Mouse (Mus musculus): ENCODE results near the gene Dnhd1.
"Not testable (repeated sequence)": the region's sequence is repeated elsewhere in the genome, so short reads cannot be mapped to it uniquely, and the experiment has no call there.

The Dnhd1 gene

DNA sequence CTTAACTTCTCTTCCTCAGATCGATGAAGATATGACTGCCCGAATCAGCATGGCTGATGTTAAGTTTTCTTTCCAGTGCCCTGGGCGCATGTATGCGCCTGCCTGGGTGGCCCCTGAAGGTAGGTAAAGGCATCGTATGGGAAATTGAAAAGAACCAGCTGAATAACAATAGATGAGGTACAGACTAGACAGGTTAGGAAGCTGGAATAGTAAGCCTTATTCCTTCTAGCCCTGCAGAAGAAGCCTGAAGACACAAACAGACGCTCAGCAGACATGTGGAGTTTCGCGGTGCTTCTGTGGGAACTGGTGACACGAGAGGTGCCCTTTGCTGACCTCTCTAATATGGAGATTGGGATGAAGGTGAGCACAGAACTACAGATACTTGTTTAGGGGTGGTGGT lies 91.4 kb downstream of the Dnhd1 start:
- DNase-seq: no peak

DNA sequence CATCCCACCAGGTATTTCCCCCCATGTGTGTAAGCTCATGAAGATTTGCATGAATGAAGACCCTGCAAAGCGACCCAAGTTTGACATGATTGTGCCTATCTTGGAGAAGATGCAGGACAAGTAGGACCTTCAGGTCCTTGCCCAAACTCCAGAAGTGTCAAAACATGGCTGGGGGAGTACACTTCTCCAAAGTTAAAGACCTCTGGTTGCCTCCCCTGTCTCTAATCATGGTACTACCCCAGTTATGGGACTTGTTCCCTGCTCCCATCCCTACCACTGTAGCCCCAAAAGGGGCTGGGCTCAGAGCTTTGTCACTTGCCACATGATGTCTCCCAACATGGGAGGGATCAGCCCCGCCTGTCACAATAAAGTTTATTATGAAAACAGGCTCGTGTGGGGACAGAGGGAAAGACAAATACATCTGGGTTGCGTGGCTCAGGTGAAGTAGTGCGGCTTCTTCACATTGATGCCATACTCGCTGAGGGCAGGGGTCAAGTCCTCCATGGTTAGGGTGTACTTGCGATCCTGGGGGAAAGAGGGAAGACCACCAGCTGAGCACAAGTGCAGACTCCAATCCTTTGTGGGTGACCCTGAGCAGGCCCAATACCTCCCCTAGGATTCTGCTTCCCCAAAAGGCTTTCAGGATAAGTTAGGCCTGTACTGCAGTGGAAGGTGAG lies 92.0 kb downstream of the Dnhd1 start:
- not testable (repeated sequence) for DNase-seq

DNA sequence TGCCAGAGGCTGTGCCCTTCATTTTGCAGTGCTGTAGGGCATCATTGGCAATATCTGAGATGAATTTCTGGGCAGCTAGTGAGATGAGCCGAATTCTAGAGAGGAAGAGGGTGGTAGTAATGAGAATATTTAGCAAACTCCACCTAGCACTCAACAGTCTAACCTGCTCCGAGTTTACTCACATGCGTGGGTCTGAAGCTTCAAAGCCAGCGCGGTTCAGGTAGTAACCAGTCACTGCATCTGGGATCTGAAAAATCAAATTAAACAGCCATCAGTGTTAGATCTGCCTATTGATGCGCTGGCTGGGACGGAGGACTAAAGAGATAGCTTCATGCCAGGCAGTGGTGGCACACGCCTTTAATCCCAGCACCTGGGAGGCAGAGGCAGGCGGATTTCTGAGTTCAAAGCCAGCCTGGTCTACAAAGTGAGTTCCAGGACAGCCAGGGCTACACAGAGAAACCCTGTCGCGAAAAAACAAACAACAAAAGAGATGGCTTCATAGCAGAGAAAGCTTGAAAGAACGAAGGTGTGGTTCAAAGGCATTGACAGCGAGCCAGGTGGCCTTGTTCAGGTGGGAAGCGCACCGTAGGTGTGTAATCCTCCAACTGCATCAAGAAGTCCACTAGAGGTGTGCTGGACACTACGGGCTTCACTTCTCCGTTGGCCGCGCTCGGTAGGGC lies 92.8 kb downstream of the Dnhd1 start:
- DNase-seq: not testable (repeated sequence)

DNA sequence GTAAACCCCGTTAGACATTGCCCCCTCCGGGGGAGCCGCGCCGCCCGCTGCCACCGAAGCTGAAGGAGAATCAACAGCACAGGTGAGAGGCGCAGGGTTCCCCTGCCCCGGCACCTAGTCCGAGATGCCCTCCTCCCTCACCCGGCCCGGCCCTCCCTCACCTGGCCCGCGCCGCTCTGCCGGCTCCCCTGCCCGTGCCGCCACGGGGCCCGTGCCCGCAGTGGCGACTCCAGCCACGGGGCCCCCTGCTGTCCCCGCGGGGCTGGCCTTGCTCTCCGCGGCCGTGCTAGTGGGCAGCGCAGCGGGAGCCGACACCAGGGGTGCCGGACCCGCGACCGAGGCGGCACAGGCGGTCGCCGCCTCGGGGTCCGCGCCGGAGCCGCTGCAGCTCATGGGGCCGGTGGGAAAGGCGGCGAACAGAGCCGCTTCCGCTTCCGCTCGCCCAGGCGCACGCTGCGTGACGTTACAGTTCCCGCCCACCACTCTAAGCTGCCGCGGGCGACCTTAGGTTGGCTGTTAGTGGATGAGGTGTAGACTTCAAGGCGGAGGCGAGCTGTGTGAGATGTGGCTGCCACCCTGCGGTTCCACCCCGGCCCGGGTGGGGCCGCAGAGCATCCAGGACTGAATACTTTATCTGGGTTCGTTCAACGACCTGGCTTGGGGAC lies 93.4 kb downstream of the Dnhd1 start, which contains the start of gene Taf10:
Taf10 (minus strand) TSS at position 436 of the 665 bp plus-strand sequence.
- DNase-seq: peak; percentile 90 to 91

DNA sequence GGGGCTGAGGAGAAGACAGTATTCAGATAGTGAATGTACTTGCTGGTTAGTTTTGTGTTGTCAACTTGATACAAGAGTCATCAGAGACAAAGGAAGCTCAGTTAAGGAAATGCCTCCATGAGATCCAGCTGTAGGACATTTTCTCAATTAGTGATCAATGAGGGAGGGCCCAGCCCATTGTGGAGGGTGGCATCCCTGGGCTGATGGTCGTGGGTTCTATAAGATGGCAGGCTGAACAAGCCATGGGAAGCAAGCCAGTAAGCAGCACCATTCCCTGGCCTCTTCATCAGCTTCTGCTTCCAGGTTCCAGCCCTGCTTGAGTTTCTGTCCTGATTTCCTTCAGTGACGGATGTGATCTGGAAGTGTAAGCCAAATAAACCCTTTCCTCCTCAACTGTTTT lies 97.1 kb downstream of the Dnhd1 start:
- DNase-seq: no peak

DNA sequence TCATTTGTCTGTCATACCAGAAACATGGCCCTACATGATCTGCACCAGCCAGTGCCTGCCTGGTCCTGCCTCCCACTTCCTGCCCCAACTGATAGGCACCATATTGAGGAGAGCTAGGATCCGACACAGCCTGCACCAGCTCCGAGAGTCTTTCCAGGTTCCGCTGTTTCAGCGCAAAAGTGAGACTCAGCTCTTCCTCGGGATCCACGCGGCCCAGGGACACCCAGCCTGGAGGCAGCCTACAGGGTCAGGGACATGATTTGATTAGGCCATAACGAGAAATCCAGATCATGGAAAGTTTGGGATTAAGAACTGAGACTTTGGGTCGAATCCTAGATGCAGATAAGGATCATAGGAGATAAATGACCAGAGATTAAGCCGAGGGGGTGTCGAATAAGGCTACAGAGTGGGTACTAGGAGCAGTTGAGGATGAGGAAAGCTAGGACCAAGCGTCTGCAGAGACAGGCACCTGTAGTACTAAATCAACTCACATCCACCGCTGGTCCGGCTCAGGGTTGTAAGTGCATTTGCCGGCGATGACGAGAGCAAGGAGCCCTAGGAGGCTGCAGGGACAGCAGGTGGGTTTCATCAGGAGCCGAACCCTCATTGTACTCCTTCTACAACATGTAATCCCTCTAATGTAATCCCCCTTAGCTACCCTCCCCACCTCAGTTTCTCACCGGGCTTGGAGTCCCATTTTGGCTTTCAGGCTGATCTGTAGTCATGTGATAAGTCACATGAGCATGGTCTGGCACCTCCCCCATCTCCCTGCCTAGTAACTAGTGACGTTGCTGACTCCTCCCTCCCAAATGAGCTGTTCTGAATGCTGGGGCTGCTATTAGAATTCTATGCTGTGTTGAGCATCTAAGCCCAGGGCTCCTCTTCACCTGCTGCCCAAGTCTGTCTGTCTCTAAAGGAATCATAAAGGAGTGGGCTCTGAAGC lies 101.1 kb downstream of the Dnhd1 start, which contains the start of gene Tpp1:
Tpp1 (minus strand) TSS at position 745 of the 943 bp plus-strand sequence.
- DNase-seq: peak; percentile 93 to 96

DNA sequence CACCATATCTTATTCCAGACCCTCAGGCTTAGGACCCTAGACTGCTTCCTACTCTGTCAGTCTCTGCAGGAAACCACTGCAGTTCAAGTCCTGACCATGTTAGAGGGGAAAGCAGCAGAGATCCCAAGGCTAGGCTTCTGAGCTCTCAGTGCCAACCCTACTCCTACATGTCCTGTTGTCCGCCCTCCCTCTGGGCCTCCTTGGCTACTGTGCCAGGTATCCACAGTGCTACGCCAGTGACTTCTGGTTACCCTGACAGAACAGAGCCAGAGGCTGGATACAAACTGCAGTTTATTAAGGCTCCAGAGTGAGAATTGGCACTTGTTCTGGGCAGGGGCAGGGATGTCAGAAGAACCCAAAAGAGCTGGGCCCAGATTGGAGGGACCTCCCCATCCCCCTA lies 102.1 kb downstream of the Dnhd1 start:
- no peak for DNase-seq

DNA sequence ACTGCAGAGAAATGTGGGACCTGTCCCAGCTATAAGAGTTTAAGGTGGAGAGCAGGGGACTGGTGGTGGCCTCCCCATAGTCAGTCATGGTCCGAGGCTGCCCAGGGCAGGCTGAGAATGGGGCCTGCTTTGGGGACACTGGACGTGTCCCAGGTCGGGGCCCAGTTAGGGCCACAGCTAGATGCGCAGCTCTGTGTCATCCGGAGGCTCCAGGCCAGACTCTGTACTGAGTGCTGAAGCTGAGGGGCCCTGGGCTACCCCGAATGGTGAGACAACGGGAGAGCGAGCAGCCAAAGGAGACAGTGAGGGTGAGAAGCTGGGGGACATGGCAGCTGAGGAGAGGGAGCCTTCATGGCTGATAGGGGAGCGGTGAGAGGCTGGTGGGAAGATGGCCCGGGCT lies 102.7 kb downstream of the Dnhd1 start:
- DNase-seq: no peak

DNA sequence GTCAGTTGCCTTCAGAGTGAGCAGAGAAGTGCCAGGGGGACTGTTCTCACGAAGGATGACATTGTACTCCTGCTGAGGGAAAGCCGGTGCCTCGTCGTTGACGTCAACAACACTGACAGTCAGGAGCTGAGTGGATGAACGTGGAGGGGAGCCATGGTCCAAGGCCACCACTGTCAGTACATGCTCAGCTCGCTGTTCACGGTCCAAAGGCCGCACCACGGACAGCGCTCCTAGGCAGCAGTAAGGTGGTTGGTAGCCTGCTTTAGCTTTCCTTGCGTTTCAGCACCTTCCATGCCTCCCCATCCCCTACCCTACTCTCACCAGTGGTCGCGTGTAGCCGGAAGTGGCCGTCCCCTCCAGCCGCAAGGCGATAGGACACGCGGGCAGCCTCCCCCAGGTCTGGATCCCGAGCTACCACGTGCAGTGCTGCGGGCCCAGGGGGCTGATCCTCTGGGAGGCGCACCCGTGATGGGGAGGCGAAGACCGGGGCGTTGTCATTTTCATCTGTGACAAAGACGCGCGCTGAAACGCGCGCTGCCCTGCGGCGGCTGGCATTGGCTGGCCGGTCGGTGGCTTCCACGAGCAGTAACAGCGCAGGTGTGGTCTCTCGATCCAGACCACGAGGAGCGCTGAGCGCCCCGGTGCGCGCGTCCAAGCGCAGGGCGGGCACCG lies 111.3 kb downstream of the Dnhd1 start:
- no peak for DNase-seq

DNA sequence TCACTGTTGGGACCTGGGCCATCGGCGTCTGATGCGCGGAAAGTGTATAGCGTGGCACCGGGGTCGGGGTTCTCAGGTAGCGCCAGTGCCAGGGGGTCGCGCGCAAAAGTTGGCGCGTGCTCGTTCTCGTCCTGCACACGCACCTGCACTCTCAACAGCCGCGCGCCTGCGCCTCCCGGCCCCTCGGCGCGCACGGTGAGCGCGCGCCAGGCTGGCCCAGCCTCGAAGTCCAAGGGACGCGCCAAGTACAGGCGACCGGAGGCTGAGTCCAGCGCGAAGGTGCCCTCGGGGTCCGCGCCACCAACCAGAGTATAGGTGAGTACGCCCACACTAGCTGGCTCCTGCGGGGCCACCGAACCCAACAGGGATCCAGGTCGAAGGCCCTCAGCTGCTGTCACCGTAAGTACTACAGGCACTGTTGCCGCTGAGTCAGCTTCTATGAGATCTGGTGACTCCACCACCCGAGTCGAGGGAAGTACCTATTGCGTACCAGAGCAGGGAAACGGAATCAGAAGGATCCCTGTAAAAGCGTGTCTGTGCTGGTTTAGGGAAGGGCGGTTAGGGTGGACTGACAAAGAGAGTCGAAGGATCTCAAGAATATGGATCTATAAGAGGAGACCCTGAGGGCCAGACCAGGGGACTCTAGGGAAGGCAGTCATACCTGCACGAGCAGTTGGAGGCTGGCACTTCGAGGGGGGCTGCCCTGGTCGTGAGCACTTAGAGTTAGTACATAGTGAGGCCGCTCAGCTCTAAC lies 112.1 kb downstream of the Dnhd1 start:
- no peak for DNase-seq

DNA sequence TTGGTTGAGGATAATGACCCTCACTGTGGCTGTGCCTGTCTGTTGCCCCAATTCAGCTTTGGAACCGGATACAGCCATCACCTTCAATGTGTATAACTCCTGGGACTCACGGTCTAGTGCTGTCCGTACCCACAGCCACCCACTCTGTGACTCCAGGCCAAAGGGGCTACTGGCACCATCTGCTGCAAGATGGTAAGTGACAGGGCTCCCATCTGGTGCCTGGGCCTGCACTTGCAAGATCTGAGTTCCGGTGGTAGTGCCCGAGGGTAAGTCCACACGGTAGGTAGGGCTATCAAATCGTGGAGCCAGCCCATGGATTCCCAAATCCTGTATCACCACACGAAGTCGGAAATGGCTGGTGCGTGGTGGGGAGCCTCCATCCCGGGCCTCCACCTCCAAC lies 113.7 kb downstream of the Dnhd1 start:
- DNase-seq: no peak

DNA sequence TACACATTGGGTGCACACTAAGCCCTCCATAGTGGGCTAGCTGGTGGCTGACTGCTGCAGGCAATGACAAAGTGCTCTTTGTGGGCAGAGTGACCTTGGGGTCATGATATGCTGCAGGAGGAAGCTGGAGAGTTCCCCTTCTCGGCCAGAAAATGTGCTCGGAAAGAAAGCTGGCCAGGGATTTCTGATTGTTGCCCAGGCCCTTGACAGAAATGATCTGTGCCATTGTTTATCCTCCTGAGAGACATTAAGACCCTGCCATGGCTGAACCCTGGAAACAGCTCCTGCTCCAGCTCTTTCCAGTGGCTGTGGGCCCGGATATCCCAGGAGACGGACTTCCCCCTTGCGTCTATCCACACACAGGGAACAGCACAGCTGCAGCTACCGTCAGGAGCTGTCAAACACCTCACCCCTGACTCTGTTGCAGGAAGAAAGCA lies 117.1 kb downstream of the Dnhd1 start:
- no peak for DNase-seq

DNA sequence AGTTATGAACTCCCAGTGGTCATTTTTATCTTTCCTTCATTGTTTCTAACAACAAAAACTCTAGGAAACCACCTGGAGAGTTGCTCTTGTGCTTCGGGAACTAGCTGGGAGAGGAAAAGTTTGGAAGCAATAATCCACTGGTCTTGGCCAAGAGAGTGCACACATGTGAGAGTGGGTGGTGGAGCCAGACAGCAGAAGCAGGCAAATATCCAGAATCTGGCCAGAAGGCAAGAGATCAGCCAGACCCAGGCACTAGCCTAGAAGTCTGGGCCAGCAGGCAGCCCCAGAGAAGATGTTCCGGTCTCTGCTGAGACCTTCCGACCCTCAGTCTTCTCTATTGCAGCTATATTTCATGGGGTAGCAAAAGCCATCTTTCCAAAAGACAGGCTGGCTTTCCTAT lies 119.3 kb downstream of the Dnhd1 start:
- no peak for DNase-seq
